Mouse (Mus musculus): ENCODE results near the gene Gpr1.

DNA sequence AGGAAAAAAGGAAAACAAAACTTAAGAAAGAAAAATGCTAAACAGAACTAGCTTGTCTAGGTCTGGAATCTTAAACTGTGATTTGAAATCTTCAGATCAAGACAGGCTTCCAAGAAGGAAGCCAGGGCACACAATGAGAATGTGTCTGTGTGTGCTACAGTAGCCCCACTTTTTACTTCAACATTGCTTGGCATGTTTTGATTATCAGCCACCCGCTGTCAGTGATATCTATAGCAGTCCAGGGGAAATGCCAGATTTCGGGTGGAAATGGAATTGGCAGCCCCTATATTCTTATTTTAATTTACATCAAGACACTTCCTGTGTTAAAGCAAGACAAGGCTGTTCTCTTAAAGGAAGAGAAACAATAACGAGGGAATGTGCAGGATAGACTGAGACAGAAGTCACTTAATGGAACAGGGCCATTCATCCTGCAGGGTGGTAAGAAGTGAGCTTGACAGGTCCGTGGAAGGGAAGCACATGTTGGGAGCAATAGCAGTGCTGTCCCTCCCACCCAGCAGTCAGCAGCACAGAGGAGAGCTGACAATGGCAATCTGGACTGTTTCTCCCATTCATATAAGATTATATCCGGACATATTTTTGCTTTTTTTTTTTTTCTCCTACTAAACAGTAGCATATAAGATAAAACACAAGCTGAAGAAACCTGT is 18.4 kb downstream of the Gpr1 start:
- no peak for TF ChIP-seq GATA1 (IDR thresholded peaks at IDR 0.05; ENCODE audit: borderline replicate concordance, low read length)
- no peak for TF ChIP-seq CTCF (IDR thresholded peaks at IDR 0.05; ENCODE audit: low read depth, low read length)
- TF ChIP-seq POLR2AphosphoS5 (IDR thresholded peaks at IDR 0.05; ENCODE audit: insufficient replicate concordance, low read depth, low read length): no peak
